Mouse (Mus musculus): ENCODE measurements around the gene Ntpcr.

- no peak for TF ChIP-seq POLR2A (IDR thresholded peaks at IDR 0.05; ENCODE audit: insufficient read depth, low read depth, low read length)
- TF ChIP-seq CTCF (IDR thresholded peaks at IDR 0.05; ENCODE audit: insufficient read depth, low read depth, low read length): no peak
Measured at GRCm38 (mm10) chr8:125725037-125725820, 4.5 kb upstream of the Ntpcr start.
